Mouse (Mus musculus): Measurements from ENCODE around the gene Mdga2. TPM values are rescaled to one million over a fixed set of nuclear protein-coding genes. Genes with fewer than 3 reads are reported as not detected.

The Mdga2 gene
- 0.42 and 0.60 TPM in 2 replicates for polyA plus RNA-seq (2015; fragmentation: Nextera tagmentation; extraction: Ambion mirVana)

- H3K27ac ChIP-seq (ENCODE audit: low read length): no peak within 1 kb of the TSS
- H3K4me2 ChIP-seq (ENCODE audit: low read depth, low read length): peak within 1 kb of the TSS; percentile 93
- no peaks in the 10 kb centered on the region for H3K36me3 ChIP-seq (ENCODE audit: control insufficient read depth, insufficient read depth)
- ATAC-seq (replicated peaks; ENCODE audit: extremely low read depth, insufficient read depth, low FRiP score): peak; percentile 54
- WGBS: under 1% methylated on average over 61 of the region's 61 CpGs
- peaks cover 41% of the 10 kb centered on the region for H3K27me3 ChIP-seq (ENCODE audit: control insufficient read depth, insufficient read depth, low read length)
- H3K9me3 ChIP-seq (replicated peaks; ENCODE audit: control insufficient read depth, low read length): no peaks in the 10 kb centered on the region
- peaks cover 5% of the 10 kb centered on the region for H3K4me1 ChIP-seq (ENCODE audit: control insufficient read depth, insufficient read depth, low read length)
- H3K9ac ChIP-seq (ENCODE audit: low read length): peak within 1 kb of the TSS; percentile 49
- H3K4me3 ChIP-seq (ENCODE audit: low read length): peak within 1 kb of the TSS; percentile 59
Observed at GRCm38 (mm10) chr12:67222221-67223025, at the start of gene Mdga2. Gene Mdga2, minus strand, starts transcription at chr12:67222549.

- H3K9me3 ChIP-seq (replicated peaks; ENCODE audit: control insufficient read depth, low read length): 0 out of 2 replicates have a peak, but pooled peaks cover 2% of the 10 kb centered on the region
- no peak overlapping the region for H3K4me3 ChIP-seq (ENCODE audit: low read length)
- H3K4me1 ChIP-seq (ENCODE audit: control insufficient read depth, insufficient read depth, low read length): no peaks in the 10 kb centered on the region
- no peak overlapping the region for H3K4me2 ChIP-seq (ENCODE audit: low read depth, low read length)
- H3K27ac ChIP-seq (ENCODE audit: low read length): no peak overlapping the region
- no peaks in the 10 kb centered on the region for H3K36me3 ChIP-seq (ENCODE audit: control insufficient read depth, insufficient read depth)
- ATAC-seq (replicated peaks; ENCODE audit: extremely low read depth, insufficient read depth, low FRiP score): no peak
- no peak overlapping the region for H3K9ac ChIP-seq (ENCODE audit: low read length)
- 68% methylated on average over 1 of the region's 1 CpGs for WGBS
- no peaks in the 10 kb centered on the region for H3K27me3 ChIP-seq (ENCODE audit: control insufficient read depth, insufficient read depth, low read length)
Observed at GRCm38 (mm10) chr12:67267409-67267808, 45.1 kb upstream of the Mdga2 start.

GRCm38 (mm10) chr12:67223530-67223929 lies 1.2 kb upstream of the Mdga2 start:
- peaks cover 41% of the 10 kb centered on the region for H3K27me3 ChIP-seq (ENCODE audit: control insufficient read depth, insufficient read depth, low read length)
- no peak overlapping the region for H3K4me3 ChIP-seq (ENCODE audit: low read length)
- H3K27ac ChIP-seq (ENCODE audit: low read length): no peak overlapping the region
- H3K4me1 ChIP-seq (ENCODE audit: control insufficient read depth, insufficient read depth, low read length): peaks cover 5% of the 10 kb centered on the region
- no peak overlapping the region for H3K4me2 ChIP-seq (ENCODE audit: low read depth, low read length)
- no peaks in the 10 kb centered on the region for H3K9me3 ChIP-seq (replicated peaks; ENCODE audit: control insufficient read depth, low read length)
- ATAC-seq (replicated peaks; ENCODE audit: extremely low read depth, insufficient read depth, low FRiP score): no peak
- no peak overlapping the region for H3K9ac ChIP-seq (ENCODE audit: low read length)
- WGBS: 36% methylated on average over 1 of the region's 1 CpGs
- H3K36me3 ChIP-seq (ENCODE audit: control insufficient read depth, insufficient read depth): no peaks in the 10 kb centered on the region

GRCm38 (mm10) chr12:67221329-67222220 lies 774 bp downstream of the Mdga2 start:
- Histone ChIP-seq H3K9me3 (replicated peaks; ENCODE audit: control insufficient read depth, low read length) (no peaks in the 10 kb centered on the region), H3K4me3 (ENCODE audit: low read length) (peak overlapping the region; percentile 59), H3K27ac (ENCODE audit: low read length) (no peak overlapping the region), H3K27me3 (ENCODE audit: control insufficient read depth, insufficient read depth, low read length) (peaks cover 41% of the 10 kb centered on the region), H3K36me3 (ENCODE audit: control insufficient read depth, insufficient read depth) (no peaks in the 10 kb centered on the region), H3K4me1 (ENCODE audit: control insufficient read depth, insufficient read depth, low read length) (peaks cover 5% of the 10 kb centered on the region), H3K4me2 (ENCODE audit: low read depth, low read length) (peak overlapping the region; percentile 93), H3K9ac (ENCODE audit: low read length) (peak overlapping the region; percentile 49)
- under 1% methylated on average over 78 of the region's 78 CpGs for WGBS
- peak; percentile 62 for ATAC-seq (replicated peaks; ENCODE audit: extremely low read depth, insufficient read depth, low FRiP score)

- peak overlapping the region; percentile 93 for H3K4me2 ChIP-seq (ENCODE audit: low read depth, low read length)
- H3K9ac ChIP-seq (ENCODE audit: low read length): 0 out of 2 replicates have a peak overlapping the region, but pooled peaks have one; percentile 12
- no peaks in the 10 kb centered on the region for H3K36me3 ChIP-seq (ENCODE audit: control insufficient read depth, insufficient read depth)
- ATAC-seq (replicated peaks; ENCODE audit: extremely low read depth, insufficient read depth, low FRiP score): no peak
- peaks cover 5% of the 10 kb centered on the region for H3K4me1 ChIP-seq (ENCODE audit: control insufficient read depth, insufficient read depth, low read length)
- no peaks in the 10 kb centered on the region for H3K9me3 ChIP-seq (replicated peaks; ENCODE audit: control insufficient read depth, low read length)
- under 1% methylated on average over 42 of the region's 43 CpGs for WGBS
- peaks cover 38% of the 10 kb centered on the region for H3K27me3 ChIP-seq (ENCODE audit: control insufficient read depth, insufficient read depth, low read length)
- no peak overlapping the region for H3K27ac ChIP-seq (ENCODE audit: low read length)
- peak overlapping the region; percentile 59 for H3K4me3 ChIP-seq (ENCODE audit: low read length)
Observed at GRCm38 (mm10) chr12:67220641-67221231, 1.6 kb downstream of the Mdga2 start.

GRCm38 (mm10) chr12:67220041-67220440 lies 2.3 kb downstream of the Mdga2 start:
- WGBS: 7% methylated on average over 6 of the region's 6 CpGs
- H3K36me3 ChIP-seq (ENCODE audit: control insufficient read depth, insufficient read depth): no peaks in the 10 kb centered on the region
- H3K4me3 ChIP-seq (ENCODE audit: low read length): peak overlapping the region; percentile 59; the same call in 1 of the 2 replicates
- H3K4me2 ChIP-seq (ENCODE audit: low read depth, low read length): peak overlapping the region; percentile 93
- no peak overlapping the region for H3K9ac ChIP-seq (ENCODE audit: low read length)
- ATAC-seq (replicated peaks; ENCODE audit: extremely low read depth, insufficient read depth, low FRiP score): no peak
- H3K9me3 ChIP-seq (replicated peaks; ENCODE audit: control insufficient read depth, low read length): no peaks in the 10 kb centered on the region
- peaks cover 5% of the 10 kb centered on the region for H3K4me1 ChIP-seq (ENCODE audit: control insufficient read depth, insufficient read depth, low read length)
- H3K27ac ChIP-seq (ENCODE audit: low read length): no peak overlapping the region
- H3K27me3 ChIP-seq (ENCODE audit: control insufficient read depth, insufficient read depth, low read length): peaks cover 38% of the 10 kb centered on the region

GRCm38 (mm10) chr12:67219564-67219963 lies 2.8 kb downstream of the Mdga2 start:
- Histone ChIP-seq H3K27me3 (ENCODE audit: control insufficient read depth, insufficient read depth, low read length) (peaks cover 36% of the 10 kb centered on the region), H3K4me3 (ENCODE audit: low read length) (no peak overlapping the region), H3K9ac (ENCODE audit: low read length) (no peak overlapping the region), H3K9me3 (replicated peaks; ENCODE audit: control insufficient read depth, low read length) (no peaks in the 10 kb centered on the region), H3K27ac (ENCODE audit: low read length) (no peak overlapping the region), H3K4me2 (ENCODE audit: low read depth, low read length) (no peak overlapping the region), H3K4me1 (ENCODE audit: control insufficient read depth, insufficient read depth, low read length) (peaks cover 5% of the 10 kb centered on the region), H3K36me3 (ENCODE audit: control insufficient read depth, insufficient read depth) (no peaks in the 10 kb centered on the region)
- no peak for ATAC-seq (replicated peaks; ENCODE audit: extremely low read depth, insufficient read depth, low FRiP score)
- 26% methylated on average over 5 of the region's 5 CpGs for WGBS

- no peak overlapping the region for H3K27ac ChIP-seq (ENCODE audit: low read length)
- H3K9ac ChIP-seq (ENCODE audit: low read length): no peak overlapping the region
- H3K27me3 ChIP-seq (ENCODE audit: control insufficient read depth, insufficient read depth, low read length): no peaks in the 10 kb centered on the region
- H3K36me3 ChIP-seq (ENCODE audit: control insufficient read depth, insufficient read depth): no peaks in the 10 kb centered on the region
- no peaks in the 10 kb centered on the region for H3K4me1 ChIP-seq (ENCODE audit: control insufficient read depth, insufficient read depth, low read length)
- H3K9me3 ChIP-seq (replicated peaks; ENCODE audit: control insufficient read depth, low read length): no peaks in the 10 kb centered on the region
- no peak overlapping the region for H3K4me2 ChIP-seq (ENCODE audit: low read depth, low read length)
- H3K4me3 ChIP-seq (ENCODE audit: low read length): no peak overlapping the region
- 65% methylated on average over 2 of the region's 2 CpGs for WGBS
- no peak for ATAC-seq (replicated peaks; ENCODE audit: extremely low read depth, insufficient read depth, low FRiP score)
Observed at GRCm38 (mm10) chr12:67212801-67213200, 9.5 kb downstream of the Mdga2 start.

Measured in heart, embryonic 16.5 days (tissue).